Mouse (Mus musculus) lung, adult 2 months (tissue): ENCODE data around the gene Sesn2. TPM values are rescaled to one million over a fixed set of nuclear protein-coding genes. Genes with fewer than 3 reads are reported as not detected.
A peak's percentile ranks its signal among the peaks of the same experiment; 100 is the strongest.

ENCODE experiments used
- DNase-seq: peaks from one replicate; pipeline ENCODE4 v3.0.0; 2022
- H3K4me1 ChIP-seq: fragments of 200-500 bp; 2 replicates; pipeline ENCODE4 v1.6.1; 2011; ENCODE audit warnings: low read length; ENCODE audit not compliant: control insufficient read depth, insufficient read depth
- H3K4me3 ChIP-seq: fragments of 200-500 bp; replicated peaks from 2 replicates; pipeline ENCODE3; 2011; ENCODE audit warnings: low read depth, mild to moderate bottlenecking, control low read depth, low read length; ENCODE audit errors: extremely low read depth
- CTCF ChIP-seq: fragments of 200-500 bp; IDR thresholded peaks from 2 replicates; pipeline ENCODE4 v1.5.1; 2011; ENCODE audit warnings: mild to moderate bottlenecking, low read length, control low read depth; ENCODE audit not compliant: insufficient read depth
- POLR2A ChIP-seq: fragments of 200-500 bp; IDR thresholded peaks from 2 replicates; pipeline ENCODE4 v1.6.1; 2011; ENCODE audit warnings: low read depth, mild to moderate bottlenecking, control low read depth, low read length, borderline replicate concordance; ENCODE audit errors: extremely low read depth
- WGBS: fragments of 180-500 bp; shearing (Covaris S2); methylation state at CpG from one replicate; pipeline ENCODE4 v1.1.7; 2018; 5-methylcytosine and 5-hydroxymethylcytosine counted together
- polyA plus RNA-seq: library from polyadenylated mRNA; depleted of rRNA; stranded (reverse); fragments of >200 nt; gene quantifications from 2 replicates; pipeline ENCODE4 v1.2.3, GENCODE M21; 2012

Gene Sesn2
- polyA plus RNA-seq, 1 experiment: 11.5 TPM

DNA sequence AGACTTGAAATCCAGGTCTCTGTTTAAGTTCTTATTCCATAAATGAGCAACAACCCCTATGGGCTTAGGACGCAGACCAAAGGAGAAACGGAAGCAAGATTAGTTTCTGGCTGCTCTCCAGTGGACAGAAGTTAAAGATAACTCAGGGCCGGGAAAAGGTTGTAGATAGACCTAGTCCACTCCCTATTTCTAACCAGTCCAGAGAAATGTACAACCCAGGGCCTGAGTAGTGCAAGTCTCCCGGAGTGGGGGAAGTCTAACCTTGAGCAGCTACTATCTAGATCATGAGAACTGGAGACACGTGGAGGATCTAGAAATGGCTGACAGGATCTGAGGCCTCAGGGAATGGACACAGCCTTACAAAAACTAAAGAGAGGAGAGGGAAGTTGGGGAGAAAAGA is 22.2 kb upstream of the Sesn2 start:
- TF ChIP-seq POLR2A (no peak), CTCF (no peak)
- 9% methylated on average over 5 of the region's 5 CpGs for WGBS
- Histone ChIP-seq H3K4me3 (peak overlapping the region; percentile 77), H3K4me1 (peaks cover 11% of the 10 kb centered on the region)
- DNase-seq: no peak

DNA sequence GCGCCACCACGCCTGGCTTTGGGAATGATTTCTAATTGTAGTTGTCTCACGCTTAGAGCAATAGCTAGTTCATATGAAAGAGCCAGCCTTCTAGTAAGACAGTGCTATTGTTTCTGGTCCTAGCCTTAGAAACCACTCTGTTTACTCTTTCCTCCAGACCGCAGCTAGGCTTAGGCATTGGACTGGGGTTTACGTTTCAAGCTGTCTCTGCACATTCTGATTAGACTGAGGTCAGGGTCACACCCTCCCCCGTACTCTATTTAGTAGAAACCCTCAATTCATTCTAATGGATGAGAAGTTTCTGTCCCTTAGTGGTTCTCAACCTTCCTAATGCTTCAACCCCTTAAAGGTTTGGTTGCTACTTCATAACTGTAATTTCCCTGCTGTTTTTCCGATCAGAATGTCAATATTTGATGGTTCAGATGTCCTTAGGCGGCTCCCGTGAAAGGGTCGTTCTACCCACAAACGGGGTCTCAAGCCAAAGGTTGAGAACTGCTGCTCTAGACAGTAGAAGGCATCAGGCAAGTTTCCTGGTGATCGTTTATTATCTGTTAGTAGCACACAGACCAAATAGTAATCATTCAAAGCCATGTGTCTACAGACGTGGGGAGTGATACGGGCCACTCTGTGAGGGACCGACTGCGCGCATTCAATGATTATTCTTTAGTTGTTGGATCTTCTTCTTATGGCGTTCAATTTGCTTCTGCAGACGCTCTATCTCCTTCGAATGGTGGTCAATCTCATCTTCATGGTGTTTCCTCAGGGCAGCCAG is 19.9 kb upstream of the Sesn2 start:
- Histone ChIP-seq H3K4me3 (no peak overlapping the region), H3K4me1 (peaks cover 6% of the 10 kb centered on the region)
- WGBS: 89% methylated on average over 20 of the region's 20 CpGs
- DNase-seq: no peak
- no peak for TF ChIP-seq CTCF
- TF ChIP-seq POLR2A: no peak

DNA sequence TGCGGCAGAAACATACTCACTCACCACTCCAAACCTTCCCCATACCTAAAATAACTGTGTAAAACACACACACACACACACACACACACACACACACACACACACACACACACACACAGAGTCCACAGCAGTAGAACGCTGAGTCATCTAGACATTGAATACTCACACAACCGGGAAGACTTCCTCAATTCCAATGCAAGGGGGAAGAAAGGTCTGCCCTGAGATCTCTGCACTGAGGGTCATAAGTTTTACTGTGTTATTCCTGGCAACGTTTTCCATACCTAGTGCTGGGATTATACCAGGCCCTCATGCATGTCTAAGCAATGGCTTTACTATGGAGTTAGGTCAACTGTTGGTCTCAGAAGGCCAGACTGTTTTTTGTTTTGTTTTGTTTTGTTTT is 19.0 kb upstream of the Sesn2 start:
- no peak for TF ChIP-seq CTCF
- no peak for TF ChIP-seq POLR2A
- peaks cover 8% of the 10 kb centered on the region for H3K4me1 ChIP-seq
- no peak overlapping the region for H3K4me3 ChIP-seq
- DNase-seq: no peak
- 63% methylated on average over 4 of the region's 4 CpGs for WGBS

DNA sequence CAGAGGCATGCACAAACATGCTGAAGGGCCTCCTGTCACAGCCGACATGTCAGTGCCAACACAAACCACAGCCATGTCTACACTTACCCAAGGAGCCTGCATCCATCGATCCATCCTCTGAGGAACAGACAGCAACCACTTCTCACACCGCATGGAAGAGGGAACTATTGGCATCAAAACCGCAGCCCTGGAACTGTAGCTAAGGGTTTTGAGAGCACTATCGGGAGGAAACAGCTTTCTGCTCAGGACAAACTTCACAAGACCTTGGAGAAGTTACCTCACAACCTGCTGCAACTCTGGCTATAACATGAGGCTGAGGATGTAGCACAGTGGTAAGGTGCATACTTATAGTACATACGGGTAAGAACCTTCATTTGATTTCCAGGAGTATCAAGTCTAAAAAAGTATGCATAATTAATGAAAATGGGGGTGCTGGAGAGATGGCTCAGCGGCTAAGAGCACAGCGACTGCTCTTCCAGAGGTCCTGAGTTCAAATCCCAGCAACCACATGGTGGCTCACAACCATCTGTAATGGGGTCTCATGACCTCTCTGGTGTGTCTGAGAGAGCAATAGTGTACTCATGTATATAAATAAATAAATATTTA is 17.7 kb upstream of the Sesn2 start:
- TF ChIP-seq POLR2A (no peak), CTCF (no peak)
- 76% methylated on average over 8 of the region's 8 CpGs for WGBS
- DNase-seq: no peak
- Histone ChIP-seq H3K4me3 (no peak overlapping the region), H3K4me1 (peaks cover 6% of the 10 kb centered on the region; the same call in 1 of the 2 replicates)

- TF ChIP-seq CTCF (peak; percentile 40; the same call in 1 of the 2 replicates), POLR2A (no peak)
- Histone ChIP-seq H3K4me3 (no peak overlapping the region), H3K4me1 (peaks cover 3% of the 10 kb centered on the region; the same call in 1 of the 2 replicates)
- DNase-seq: no peak
- 30% methylated on average over 2 of the region's 2 CpGs for WGBS
These were observed 16.4 kb upstream of the Sesn2 start for GRCm38 (mm10) chr4:132526678-132527077.

DNA sequence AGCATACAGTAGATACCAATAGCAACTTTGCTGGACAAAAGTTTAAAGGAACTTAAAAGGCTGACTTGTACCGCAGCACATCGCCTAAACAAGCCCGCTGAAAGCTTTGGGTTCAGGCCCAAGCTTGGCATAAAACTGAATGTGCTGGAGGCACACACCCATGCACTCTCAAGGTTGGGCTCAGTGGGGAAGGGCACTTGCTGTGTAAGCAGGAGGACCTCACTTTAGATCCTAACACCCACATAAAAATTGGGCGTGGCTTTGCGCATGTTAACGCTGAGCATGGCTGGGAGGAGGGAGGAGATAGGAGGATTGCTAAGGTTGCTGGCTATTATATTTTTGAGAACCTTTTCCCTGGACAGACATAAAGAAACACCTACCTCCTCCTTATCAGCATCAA is 14.5 kb upstream of the Sesn2 start:
- no peak for TF ChIP-seq CTCF
- TF ChIP-seq POLR2A: no peak
- no peak overlapping the region for H3K4me3 ChIP-seq
- peaks cover 3% of the 10 kb centered on the region; the same call in 1 of the 2 replicates for H3K4me1 ChIP-seq
- WGBS: 52% methylated on average over 6 of the region's 6 CpGs
- no peak for DNase-seq

- no peak for TF ChIP-seq POLR2A
- no peak for TF ChIP-seq CTCF
- 27% methylated on average over 11 of the region's 11 CpGs for WGBS
- no peak for DNase-seq
- Histone ChIP-seq H3K4me1 (peaks cover 3% of the 10 kb centered on the region; the same call in 1 of the 2 replicates), H3K4me3 (no peak overlapping the region)
These were observed 14.0 kb upstream of the Sesn2 start for GRCm38 (mm10) chr4:132524321-132524741.

DNA sequence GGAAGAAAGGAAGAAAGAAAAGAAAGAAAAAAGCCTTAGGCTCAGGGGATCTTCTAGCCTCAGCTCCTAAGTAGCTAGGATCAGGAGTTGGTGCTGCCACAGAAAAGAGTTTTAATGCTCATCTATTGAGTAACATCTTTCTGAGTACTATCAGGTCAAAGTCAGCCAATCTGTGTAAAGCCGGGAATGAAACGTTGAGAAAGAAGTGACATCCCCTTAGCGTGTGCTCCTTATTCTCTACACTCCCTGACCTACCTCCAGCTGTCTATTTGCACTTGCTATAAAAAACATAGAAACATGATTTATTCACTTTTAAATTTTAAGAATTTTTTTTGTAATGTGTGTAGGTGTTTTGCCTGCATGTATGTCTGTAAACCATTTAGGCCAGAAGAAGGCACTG is 8.9 kb upstream of the Sesn2 start:
- no peak for DNase-seq
- no peak for TF ChIP-seq CTCF
- TF ChIP-seq POLR2A: no peak
- no peak overlapping the region for H3K4me3 ChIP-seq
- 89% methylated on average over 3 of the region's 3 CpGs for whole genome bisulfite sequencing
- H3K4me1 ChIP-seq: peaks cover 4% of the 10 kb centered on the region; the same call in 1 of the 2 replicates

GRCm38 (mm10) chr4:132518066-132518465 is 7.8 kb upstream of the Sesn2 start:
- DNase-seq: no peak
- WGBS: 67% methylated on average over 8 of the region's 8 CpGs
- Histone ChIP-seq H3K4me3 (no peak overlapping the region), H3K4me1 (peaks cover 6% of the 10 kb centered on the region; the same call in 1 of the 2 replicates)
- TF ChIP-seq CTCF (no peak), POLR2A (no peak)
